Mouse (Mus musculus): ENCODE data around the gene Paqr7.
"Not testable (repeated sequence)": the region's sequence is repeated elsewhere in the genome, so short reads cannot be mapped to it uniquely, and the experiment has no call there.

The Paqr7 gene

GRCm38 (mm10) chr4:134474240-134474639 lies 22.3 kb upstream of the Paqr7 start:
- no peak for DNase-seq

- no peak for DNase-seq
These were observed 19.6 kb upstream of the Paqr7 start for GRCm38 (mm10) chr4:134476899-134477298.

GRCm38 (mm10) chr4:134478031-134478430 lies 18.5 kb upstream of the Paqr7 start:
- DNase-seq: peak; percentile 92

- DNase-seq: no peak
These were observed 16.7 kb upstream of the Paqr7 start for GRCm38 (mm10) chr4:134479839-134480238.

GRCm38 (mm10) chr4:134480864-134481263 lies 15.6 kb upstream of the Paqr7 start:
- peak; percentile 83 for DNase-seq

- no peak for DNase-seq
These were observed 15.2 kb upstream of the Paqr7 start for GRCm38 (mm10) chr4:134481270-134481669.

- no peak for DNase-seq
These were observed 14.1 kb upstream of the Paqr7 start for GRCm38 (mm10) chr4:134482442-134482841.

- no peak for DNase-seq
These were observed 13.3 kb upstream of the Paqr7 start for GRCm38 (mm10) chr4:134483078-134483688.

- DNase-seq: peak; percentile 50
These were observed 12.8 kb upstream of the Paqr7 start for GRCm38 (mm10) chr4:134483696-134484095.

- no peak for DNase-seq
These were observed 12.3 kb upstream of the Paqr7 start for GRCm38 (mm10) chr4:134484231-134484630.

- DNase-seq: peak; percentile 62
These were observed 11.2 kb upstream of the Paqr7 start for GRCm38 (mm10) chr4:134485151-134485900.

GRCm38 (mm10) chr4:134488211-134488610 lies 8.3 kb upstream of the Paqr7 start:
- no peak for DNase-seq

GRCm38 (mm10) chr4:134489986-134490665 lies 6.4 kb upstream of the Paqr7 start:
- peak; percentile 52 for DNase-seq

- no peak for DNase-seq
These were observed 4.8 kb upstream of the Paqr7 start for GRCm38 (mm10) chr4:134491716-134492115.

- not testable (repeated sequence) for DNase-seq
These were observed 2.3 kb upstream of the Paqr7 start for GRCm38 (mm10) chr4:134494161-134494560.

GRCm38 (mm10) chr4:134494780-134495545 lies 1.5 kb upstream of the Paqr7 start:
- no peak for DNase-seq

GRCm38 (mm10) chr4:134495546-134495923 lies 962 bp upstream of the Paqr7 start:
- DNase-seq: no peak

- DNase-seq: no peak
These were observed 726 bp downstream of the Paqr7 start for GRCm38 (mm10) chr4:134497223-134497622.

- no peak for DNase-seq
These were observed 1.7 kb downstream of the Paqr7 start for GRCm38 (mm10) chr4:134497986-134498731.

- not testable (repeated sequence) for DNase-seq
These were observed 2.5 kb downstream of the Paqr7 start for GRCm38 (mm10) chr4:134498983-134499382.

GRCm38 (mm10) chr4:134501095-134501494 lies 4.6 kb downstream of the Paqr7 start:
- DNase-seq: no peak

- no peak for DNase-seq
These were observed 7.3 kb downstream of the Paqr7 start for GRCm38 (mm10) chr4:134503686-134504357.

Data from kidney, adult 18-20 months (tissue).